In genomic region chr10:100487097-100487978, GRCm38 (mm10) we compare ENCODE assay signal across 8 mouse cellular contexts. TPM values are rescaled to one million over a fixed set of nuclear protein-coding genes. Genes with fewer than 3 reads are reported as not detected.
DNase-seq lines count a peak whose midpoint lies in the region; ATAC-seq lines count a peak whose summit lies in the region.

TSS of gene Tmtc3 (minus strand) at chr10:100487350.
TSS of gene Cep290 (plus strand) at chr10:100487558.

- peak within 1 kb of the TSS; percentile 74; the same call in 1 of the 2 replicates for H3K27ac ChIP-seq in hindbrain, embryonic 12.5 days

- no peaks in the 10 kb centered on the region for H3K36me3 ChIP-seq in hindbrain, embryonic 12.5 days

- H3K4me2 ChIP-seq in hindbrain, embryonic 12.5 days (replicated peaks): peak within 1 kb of the TSS; percentile 80

- H3K9ac ChIP-seq in hindbrain, embryonic 12.5 days: peak within 1 kb of the TSS; percentile 85

- DNase-seq in NIH3T3 (ENCODE audit: low read depth): peak; percentile 99
- peak; percentile 91 to 95 for DNase-seq in cerebellum, postnatal 10 days
- peak; percentile 92 for DNase-seq in frontal cortex, postnatal 10 days (ENCODE audit: low spot score in 2 of 2)
- DNase-seq in layer of hippocampus, postnatal 14 days (ENCODE audit: low spot score in 2 of 2): peak; percentile 88 to 98
- peak; percentile 90 for DNase-seq in lung, postnatal 14 days
- DNase-seq in retina, adult 2 months (ENCODE audit: low read depth, low spot score): peak; percentile 96
- peak; percentile 73 to 83 for DNase-seq in thymus, postnatal 36 days

- under 1% methylated on average over 63 of the region's 63 CpGs for WGBS in hindbrain, embryonic 12.5 days

- peak within 1 kb of the TSS; percentile 83 for H3K4me3 ChIP-seq in hindbrain, embryonic 12.5 days

- H3K9me3 ChIP-seq in hindbrain, embryonic 12.5 days (replicated peaks): no peaks in the 10 kb centered on the region

- peak; percentile 99 for ATAC-seq in hindbrain, embryonic 12.5 days (ENCODE audit: low FRiP score)

- H3K4me1 ChIP-seq in hindbrain, embryonic 12.5 days: 0 out of 2 replicates have a peak, but pooled peaks cover 4% of the 10 kb centered on the region

- H3K27me3 ChIP-seq in hindbrain, embryonic 12.5 days: no peaks in the 10 kb centered on the region

RNA-seq across cellular contexts. Expression of gene Tmtc3, which starts in this region (rescaled TPM):
- 19.2 and 20.4 TPM in 2 replicates for polyA plus RNA-seq in hindbrain, embryonic 12.5 days (2016; fragmentation: Nextera tagmentation; extraction: Ambion mirVana)
- 10 to 100 TPM; 11.3 to 13.3 TPM for total RNA-seq in layer of hippocampus, postnatal 14 days (2021)

RNA-seq across cellular contexts. Expression of gene Cep290, which starts in this region (rescaled TPM):
- 6.3 and 8.1 TPM in 2 replicates for polyA plus RNA-seq in hindbrain, embryonic 12.5 days (2016; fragmentation: Nextera tagmentation; extraction: Ambion mirVana)
- total RNA-seq in layer of hippocampus, postnatal 14 days (2021): 10 to 100 TPM; 11.0 to 12.4 TPM

Comparison
In these comparisons a context has a peak if more than half of its experiments do, and no peak if none do; other contexts are left out.
1. Peak in every context shown above with its lines: DNase-seq, ATAC-seq, H3K4me3 ChIP-seq and H3K27ac ChIP-seq.